Mouse (Mus musculus): ENCODE results near the gene Gm17387. TPM values are rescaled to one million over a fixed set of nuclear protein-coding genes. Genes with fewer than 3 reads are reported as not detected.

Gene Gm17387
- not detected in 2 replicates for total RNA-seq (2012; rRNA removed)

- DNase-seq (ENCODE audit: low read depth, low spot score): no peak
- Histone ChIP-seq H3K9me3 (ENCODE audit: control insufficient read depth, insufficient read depth, low read depth, low read length) (no peaks in the 10 kb centered on the region), H3K9ac (ENCODE audit: insufficient read depth, low read depth, low read length, poor library complexity, severe bottlenecking) (no peak within 1 kb of the TSS), H3K4me3 (ENCODE audit: insufficient read depth in 1 of 2, low read depth in 1 of 2, low read length in 2 of 2, poor library complexity in 1 of 2, severe bottlenecking in 1 of 2) (no peak within 1 kb of the TSS), H3K36me3 (ENCODE audit: control insufficient read depth, insufficient read depth, low read length, poor library complexity, severe bottlenecking) (no peaks in the 10 kb centered on the region), H3K4me1 (ENCODE audit: control insufficient read depth in 2 of 2, insufficient read depth in 2 of 2, low read length in 2 of 2, poor library complexity in 1 of 2) (peaks cover 6 to 18% of the 10 kb centered on the region in 2 experiments; a peak in 2 of 4 replicates), H3K27ac (ENCODE audit: insufficient read depth, low read depth, low read length, poor library complexity, severe bottlenecking) (no peak within 1 kb of the TSS)
- in situ Hi-C loops (cut with MboI; ENCODE audit: low sequenced_read_pairs in 2 of 2, unreplicated experiment in 2 of 2): no loop called here
- TF ChIP-seq CHD2 (IDR thresholded peaks at IDR 0.05; ENCODE audit: low read depth, low read length) (no peak), ZC3H11A (IDR thresholded peaks at IDR 0.05; ENCODE audit: borderline replicate concordance, low read depth, low read length) (no peak), HCFC1 (IDR thresholded peaks at IDR 0.05; ENCODE audit: borderline replicate concordance, insufficient read depth, low read length) (no peak), MAFK (IDR thresholded peaks at IDR 0.05; ENCODE audit: insufficient read depth, low read depth, low read length) (no peak), ZNF384 (IDR thresholded peaks at IDR 0.05; ENCODE audit: low read depth, low read length) (no peak)
These were observed at the start of gene Gm17387 for GRCm38 (mm10) chr7:141028831-141029230. Gene Gm17387 (plus strand): TSS chr7:141029131.

GRCm38 (mm10) chr7:140981704-140982103 is 47.2 kb upstream of the Gm17387 start:
- H3K4me1 ChIP-seq (ENCODE audit: control insufficient read depth in 2 of 2, insufficient read depth in 2 of 2, low read length in 2 of 2, poor library complexity in 1 of 2): peaks cover 2 to 7% of the 10 kb centered on the region in 2 experiments; a peak in 3 of 4 replicates
- no peak for TF ChIP-seq HCFC1 (IDR thresholded peaks at IDR 0.05; ENCODE audit: borderline replicate concordance, insufficient read depth, low read length)
- no peak for TF ChIP-seq CHD2 (IDR thresholded peaks at IDR 0.05; ENCODE audit: low read depth, low read length)
- TF ChIP-seq ZC3H11A (IDR thresholded peaks at IDR 0.05; ENCODE audit: borderline replicate concordance, low read depth, low read length): no peak
- TF ChIP-seq ZNF384 (IDR thresholded peaks at IDR 0.05; ENCODE audit: low read depth, low read length): no peak
- TF ChIP-seq MAFK (IDR thresholded peaks at IDR 0.05; ENCODE audit: insufficient read depth, low read depth, low read length): no peak
- H3K9me3 ChIP-seq (ENCODE audit: control insufficient read depth, insufficient read depth, low read depth, low read length): no peaks in the 10 kb centered on the region
- in situ Hi-C loops (cut with MboI; ENCODE audit: low sequenced_read_pairs in 2 of 2, unreplicated experiment in 2 of 2): no loop called here
- no peak overlapping the region for H3K4me3 ChIP-seq (ENCODE audit: insufficient read depth in 1 of 2, low read depth in 1 of 2, low read length in 2 of 2, poor library complexity in 1 of 2, severe bottlenecking in 1 of 2)
- no peaks in the 10 kb centered on the region for H3K36me3 ChIP-seq (ENCODE audit: control insufficient read depth, insufficient read depth, low read length, poor library complexity, severe bottlenecking)
- no peak for DNase-seq (ENCODE audit: low read depth, low spot score)
- no peak overlapping the region for H3K9ac ChIP-seq (ENCODE audit: insufficient read depth, low read depth, low read length, poor library complexity, severe bottlenecking)
- no peak overlapping the region for H3K27ac ChIP-seq (ENCODE audit: insufficient read depth, low read depth, low read length, poor library complexity, severe bottlenecking)

- Histone ChIP-seq H3K9me3 (ENCODE audit: control insufficient read depth, insufficient read depth, low read depth, low read length) (no peaks in the 10 kb centered on the region), H3K36me3 (ENCODE audit: control insufficient read depth, insufficient read depth, low read length, poor library complexity, severe bottlenecking) (no peaks in the 10 kb centered on the region), H3K4me1 (ENCODE audit: control insufficient read depth in 2 of 2, insufficient read depth in 2 of 2, low read length in 2 of 2, poor library complexity in 1 of 2) (peaks cover 0 to 10% of the 10 kb centered on the region in 2 experiments; a peak in 3 of 4 replicates), H3K27ac (ENCODE audit: insufficient read depth, low read depth, low read length, poor library complexity, severe bottlenecking) (no peak overlapping the region), H3K4me3 (ENCODE audit: insufficient read depth in 1 of 2, low read depth in 1 of 2, low read length in 2 of 2, poor library complexity in 1 of 2, severe bottlenecking in 1 of 2) (no peak overlapping the region), H3K9ac (ENCODE audit: insufficient read depth, low read depth, low read length, poor library complexity, severe bottlenecking) (no peak overlapping the region)
- TF ChIP-seq ZNF384 (IDR thresholded peaks at IDR 0.05; ENCODE audit: low read depth, low read length): no peak
- TF ChIP-seq MAFK (IDR thresholded peaks at IDR 0.05; ENCODE audit: insufficient read depth, low read depth, low read length): no peak
- no peak for TF ChIP-seq ZC3H11A (IDR thresholded peaks at IDR 0.05; ENCODE audit: borderline replicate concordance, low read depth, low read length)
- TF ChIP-seq CHD2 (IDR thresholded peaks at IDR 0.05; ENCODE audit: low read depth, low read length): no peak
- TF ChIP-seq HCFC1 (IDR thresholded peaks at IDR 0.05; ENCODE audit: borderline replicate concordance, insufficient read depth, low read length): no peak
- in situ Hi-C loops (cut with MboI; ENCODE audit: low sequenced_read_pairs in 2 of 2, unreplicated experiment in 2 of 2): no loop called here
- DNase-seq (ENCODE audit: low read depth, low spot score): no peak
These were observed 46.0 kb upstream of the Gm17387 start for GRCm38 (mm10) chr7:140982971-140983370.

- H3K9me3 ChIP-seq (ENCODE audit: control insufficient read depth, insufficient read depth, low read depth, low read length): no peaks in the 10 kb centered on the region
- TF ChIP-seq ZNF384 (IDR thresholded peaks at IDR 0.05; ENCODE audit: low read depth, low read length): no peak
- no peak for TF ChIP-seq MAFK (IDR thresholded peaks at IDR 0.05; ENCODE audit: insufficient read depth, low read depth, low read length)
- no peak for TF ChIP-seq HCFC1 (IDR thresholded peaks at IDR 0.05; ENCODE audit: borderline replicate concordance, insufficient read depth, low read length)
- TF ChIP-seq CHD2 (IDR thresholded peaks at IDR 0.05; ENCODE audit: low read depth, low read length): no peak
- no peak for TF ChIP-seq ZC3H11A (IDR thresholded peaks at IDR 0.05; ENCODE audit: borderline replicate concordance, low read depth, low read length)
These were observed 41.5 kb upstream of the Gm17387 start for GRCm38 (mm10) chr7:140987182-140988138.

More at GRCm38 (mm10) chr7:140987182-140988138, 41.5 kb upstream of the Gm17387 start:
- no peak for DNase-seq (ENCODE audit: low read depth, low spot score)
- in situ Hi-C loops (cut with MboI; ENCODE audit: low sequenced_read_pairs in 2 of 2, unreplicated experiment in 2 of 2): no loop called here
- H3K4me3 ChIP-seq (ENCODE audit: insufficient read depth in 1 of 2, low read depth in 1 of 2, low read length in 2 of 2, poor library complexity in 1 of 2, severe bottlenecking in 1 of 2): no peak overlapping the region
- H3K36me3 ChIP-seq (ENCODE audit: control insufficient read depth, insufficient read depth, low read length, poor library complexity, severe bottlenecking): no peaks in the 10 kb centered on the region
- H3K27ac ChIP-seq (ENCODE audit: insufficient read depth, low read depth, low read length, poor library complexity, severe bottlenecking): no peak overlapping the region
- peaks cover 7 to 37% of the 10 kb centered on the region in 2 experiments for H3K4me1 ChIP-seq (ENCODE audit: control insufficient read depth in 2 of 2, insufficient read depth in 2 of 2, low read length in 2 of 2, poor library complexity in 1 of 2)
- no peak overlapping the region for H3K9ac ChIP-seq (ENCODE audit: insufficient read depth, low read depth, low read length, poor library complexity, severe bottlenecking)

Measured in ES-E14 (cell line).